Mouse (Mus musculus) liver, adult 2 months (tissue): Measurements from ENCODE around the gene Zfp185.

Experiments used
- CTCF ChIP-seq: fragments of 200-500 bp; IDR thresholded peaks from 2 replicates; pipeline ENCODE4 v1.5.1; 2011; ENCODE audit warnings: low read depth, low read length, control low read depth
- POLR2A ChIP-seq: fragments of 200-500 bp; IDR thresholded peaks from 2 replicates; pipeline ENCODE4 v1.6.1; 2011; ENCODE audit warnings: low read length, control low read depth; ENCODE audit not compliant: insufficient read depth; ENCODE audit errors: extremely low read depth

DNA sequence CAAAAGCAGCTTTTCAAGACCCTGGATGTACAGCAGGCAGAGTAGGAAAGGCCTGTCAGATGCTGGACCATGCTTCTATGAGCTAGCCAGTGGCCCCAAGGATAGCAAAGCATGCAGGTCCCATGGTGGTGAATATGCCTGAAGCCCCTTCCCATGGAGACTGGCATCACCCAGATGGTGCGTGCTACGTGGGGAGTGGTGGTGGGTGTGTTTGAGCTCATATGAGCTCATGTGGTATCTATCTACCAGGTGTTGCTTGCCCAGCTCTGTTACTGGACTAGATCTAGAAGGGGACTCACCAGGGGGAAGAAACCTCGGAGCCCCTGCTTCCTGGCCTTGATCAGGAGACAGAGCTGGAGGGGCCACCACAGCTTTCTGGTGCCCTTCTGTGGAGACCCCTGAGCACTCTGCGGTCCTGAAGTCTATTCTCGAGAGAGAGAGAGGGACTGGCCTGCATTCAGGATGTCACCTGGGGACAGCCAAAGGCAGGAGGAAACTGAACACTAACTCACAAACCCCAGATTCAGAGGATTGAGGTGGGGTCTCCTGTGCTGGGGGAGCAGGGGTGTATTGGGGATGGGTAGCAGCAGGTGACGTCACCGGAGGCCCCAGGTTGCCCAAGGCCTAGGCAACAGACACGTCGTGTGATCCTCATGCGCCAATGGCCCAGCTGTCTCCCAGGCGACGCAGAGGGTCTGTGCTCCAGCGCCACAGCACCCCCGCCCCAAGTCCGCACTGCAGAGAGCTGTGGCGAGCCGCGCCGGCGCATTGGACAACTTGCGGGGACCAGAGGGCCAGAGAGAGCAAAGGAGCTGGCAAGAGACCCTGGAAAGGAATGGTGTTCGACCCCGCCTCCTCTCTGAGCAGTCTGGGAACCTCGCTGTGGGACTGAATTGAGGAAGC is 76.6 kb downstream of the Zfp185 start:
- TF ChIP-seq CTCF (no peak), POLR2A (no peak)
